Mouse (Mus musculus) kidney, embryonic 14.5 days (tissue): ENCODE data around the gene Sept9. TPM values are rescaled to one million over a fixed set of nuclear protein-coding genes. Genes with fewer than 3 reads are reported as not detected.
A peak's percentile ranks its signal among the peaks of the same experiment; 100 is the strongest.

ENCODE experiments used
- ATAC-seq: fragments of 200-750 bp; cut with Nextera tagmentation; 2 replicates; pipeline ENCODE4 v1.8.0; 2017; ENCODE audit warnings: moderate number of reproducible peaks, mild to moderate bottlenecking, moderate TSS enrichment, moderate library complexity; ENCODE audit not compliant: low FRiP score, low TSS enrichment
- H3K27ac ChIP-seq: fragments of 300-500 bp; sonication (generic); 2 replicates; pipeline ENCODE4 v1.5.1; 2014; ENCODE audit warnings: low read depth, mild to moderate bottlenecking, low read length, moderate library complexity, mixed read lengths
- H3K27me3 ChIP-seq: fragments of 300-500 bp; sonication (generic); 2 replicates; pipeline ENCODE4 v1.6.1; 2014; ENCODE audit warnings: mild to moderate bottlenecking, low read length; ENCODE audit not compliant: control insufficient read depth, insufficient read depth
- H3K36me3 ChIP-seq: fragments of 300-500 bp; sonication (generic); 2 replicates; pipeline ENCODE4 v1.6.1; 2014; ENCODE audit warnings: low read length, mixed read lengths; ENCODE audit not compliant: control insufficient read depth, insufficient read depth
- H3K4me1 ChIP-seq: fragments of 300-500 bp; sonication (generic); 2 replicates; pipeline ENCODE4 v1.6.1; 2014; ENCODE audit warnings: low read length, mixed read lengths; ENCODE audit not compliant: control insufficient read depth, insufficient read depth
- H3K4me2 ChIP-seq: fragments of 300-500 bp; sonication (generic); replicated peaks from 2 replicates; pipeline ENCODE4 v1.6.1; 2014; ENCODE audit warnings: low read depth, mild to moderate bottlenecking, low read length
- H3K4me3 ChIP-seq: fragments of 300-500 bp; sonication (generic); 2 replicates; pipeline ENCODE4 v1.5.1; 2014; ENCODE audit warnings: mild to moderate bottlenecking, low read length
- H3K9ac ChIP-seq: fragments of 300-500 bp; sonication (generic); 2 replicates; pipeline ENCODE4 v1.6.1; 2014; ENCODE audit warnings: low read depth, mild to moderate bottlenecking, low read length, moderate library complexity
- H3K9me3 ChIP-seq: fragments of 300-500 bp; sonication (generic); 2 replicates; pipeline ENCODE4 v1.6.1; 2016; ENCODE audit warnings: low read length; ENCODE audit not compliant: control insufficient read depth
- WGBS: fragments of 180-500 bp; shearing (Covaris S2); extraction: QIAGEN DNeasy Blood & Tissue Kit; methylation state at CpG from one replicate; pipeline ENCODE4 v1.1.7; 2014; 5-methylcytosine and 5-hydroxymethylcytosine counted together
- polyA plus RNA-seq: library from polyadenylated mRNA; unstranded; fragments of >200 nt; fragmentation: Nextera tagmentation; extraction: Ambion mirVana; gene quantifications from 2 replicates; pipeline ENCODE4 v1.2.1, GENCODE M21; 2014

The Sept9 gene
- polyA plus RNA-seq, 1 experiment from 2014 or later: 104 TPM

GRCm38 (mm10) chr11:117276946-117277345, 77.5 kb downstream of the Sept9 start:
- Histone ChIP-seq H3K4me2 (no peak overlapping the region), H3K4me3 (no peak overlapping the region), H3K36me3 (no peaks in the 10 kb centered on the region; the same call in 1 of the 2 replicates), H3K4me1 (peaks cover 77% of the 10 kb centered on the region), H3K9me3 (no peaks in the 10 kb centered on the region), H3K27me3 (no peaks in the 10 kb centered on the region), H3K27ac (no peak overlapping the region), H3K9ac (no peak overlapping the region)
- no peak for ATAC-seq
- 65% methylated on average over 8 of the region's 8 CpGs for WGBS

- Histone ChIP-seq H3K4me1 (peaks cover 83% of the 10 kb centered on the region), H3K9me3 (no peaks in the 10 kb centered on the region), H3K9ac (peak overlapping the region; percentile 34), H3K27ac (peak overlapping the region; percentile 42; the same call in 1 of the 2 replicates), H3K4me2 (0 out of 2 replicates have a peak overlapping the region, but pooled peaks have one; percentile 3), H3K36me3 (no peaks in the 10 kb centered on the region), H3K4me3 (no peak overlapping the region), H3K27me3 (no peaks in the 10 kb centered on the region)
- WGBS: 11% methylated on average over 1 of the region's 1 CpGs
- no peak for ATAC-seq
Measured at GRCm38 (mm10) chr11:117278113-117278512, 78.7 kb downstream of the Sept9 start.

DNA sequence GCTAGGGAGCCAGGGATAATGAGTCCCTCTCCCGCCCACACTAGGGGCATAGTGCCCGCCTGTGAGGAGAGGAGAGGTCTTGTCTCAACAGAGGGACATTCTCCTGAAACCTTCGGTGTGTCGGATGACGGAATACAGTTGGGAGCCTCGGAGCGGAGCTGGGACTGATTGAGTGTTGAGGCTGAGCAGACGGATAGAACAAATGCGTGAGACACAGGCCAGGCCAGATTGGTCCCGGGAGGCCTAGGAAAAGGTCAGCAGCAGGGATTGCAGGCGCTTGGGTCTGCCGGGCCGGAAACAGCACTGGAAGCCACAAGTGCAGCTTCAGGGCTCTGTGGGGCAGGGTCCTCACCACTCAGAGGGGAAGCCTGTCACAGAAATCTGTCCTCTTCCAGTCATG, 79.1 kb downstream of the Sept9 start:
- 34% methylated on average over 13 of the region's 13 CpGs for WGBS
- no peaks in the 10 kb centered on the region for H3K9me3 ChIP-seq
- H3K27me3 ChIP-seq: no peaks in the 10 kb centered on the region
- H3K4me2 ChIP-seq: 0 out of 2 replicates have a peak overlapping the region, but pooled peaks have one; percentile 3
- H3K27ac ChIP-seq: peak overlapping the region; percentile 42; the same call in 1 of the 2 replicates
- H3K9ac ChIP-seq: peak overlapping the region; percentile 34; the same call in 1 of the 2 replicates
- no peak for ATAC-seq
- peaks cover 85% of the 10 kb centered on the region for H3K4me1 ChIP-seq
- no peaks in the 10 kb centered on the region for H3K36me3 ChIP-seq
- H3K4me3 ChIP-seq: no peak overlapping the region

DNA sequence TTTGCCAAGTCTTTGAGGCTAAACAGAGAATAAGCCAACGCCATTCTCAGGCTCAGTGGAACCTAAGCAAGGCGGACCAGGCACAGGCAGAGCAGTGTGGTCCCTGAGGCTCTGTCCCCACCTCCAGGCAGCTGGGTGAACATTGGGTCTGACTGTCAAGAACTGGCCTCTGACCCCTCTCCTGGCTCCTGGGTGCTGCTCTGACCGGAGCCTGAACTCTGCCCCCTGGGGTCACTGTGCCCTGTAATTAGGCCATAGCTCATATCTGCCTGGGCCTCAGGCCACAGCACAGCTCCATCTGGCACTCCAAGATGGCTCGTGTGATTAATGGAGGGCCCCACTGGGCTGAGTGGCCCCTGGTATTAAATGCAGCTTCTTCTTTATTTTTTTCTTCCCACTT, 80.5 kb downstream of the Sept9 start:
- H3K36me3 ChIP-seq: no peaks in the 10 kb centered on the region; the same call in 1 of the 2 replicates
- no peak for ATAC-seq
- H3K27me3 ChIP-seq: no peaks in the 10 kb centered on the region
- H3K4me1 ChIP-seq: peaks cover 88% of the 10 kb centered on the region
- no peak overlapping the region for H3K4me2 ChIP-seq
- no peak overlapping the region; the same call in 1 of the 2 replicates for H3K27ac ChIP-seq
- no peaks in the 10 kb centered on the region for H3K9me3 ChIP-seq
- no peak overlapping the region for H3K4me3 ChIP-seq
- WGBS: 45% methylated on average over 4 of the region's 4 CpGs
- H3K9ac ChIP-seq: 0 out of 2 replicates have a peak overlapping the region, but pooled peaks have one; percentile 7

DNA sequence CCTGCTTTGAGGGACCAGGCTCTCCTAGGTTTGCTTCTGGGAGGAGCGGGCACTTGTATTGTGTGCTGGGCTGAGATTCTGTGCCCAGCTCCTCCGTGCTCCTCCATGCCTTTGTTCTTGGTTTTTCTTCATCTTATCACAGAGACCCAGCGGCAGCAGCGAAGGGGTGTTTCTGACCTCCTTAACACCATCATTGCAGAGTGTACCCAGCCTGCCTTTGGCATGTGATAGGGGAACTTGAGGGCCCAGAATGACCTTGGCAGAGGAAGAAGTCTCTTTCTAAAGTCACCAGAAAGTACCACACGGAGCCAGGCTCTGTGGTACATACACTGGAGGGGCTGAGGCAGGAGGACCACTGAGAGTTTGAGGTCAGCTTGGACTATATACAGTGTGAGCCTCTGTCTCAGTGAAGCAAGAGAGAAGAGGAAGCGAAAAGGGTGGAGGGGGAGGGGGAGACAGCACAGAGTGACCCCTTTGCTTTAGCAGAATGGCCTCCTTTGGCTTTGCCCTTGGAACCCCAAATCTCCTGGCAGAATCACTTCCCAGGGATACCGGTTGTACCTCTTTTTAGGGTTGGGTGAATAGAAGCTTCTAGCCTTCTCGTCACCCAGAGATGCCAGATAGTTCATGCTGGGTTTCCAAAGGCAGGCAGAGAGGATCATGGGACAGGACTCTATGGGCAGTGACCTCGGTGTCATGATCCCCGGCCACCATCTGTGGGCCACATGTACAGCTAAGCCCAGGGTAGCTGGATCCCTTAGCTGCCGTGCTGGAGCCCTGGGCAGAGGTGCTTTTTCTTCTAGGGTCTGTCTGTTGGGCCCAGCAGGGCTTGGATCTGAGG, 83.8 kb downstream of the Sept9 start:
- H3K9ac ChIP-seq: 0 out of 2 replicates have a peak overlapping the region, but pooled peaks have one; percentile 18
- H3K4me3 ChIP-seq: no peak overlapping the region
- H3K36me3 ChIP-seq: no peaks in the 10 kb centered on the region; the same call in 1 of the 2 replicates
- no peaks in the 10 kb centered on the region for H3K27me3 ChIP-seq
- peaks cover 68% of the 10 kb centered on the region for H3K4me1 ChIP-seq
- H3K27ac ChIP-seq: 0 out of 2 replicates have a peak overlapping the region, but pooled peaks have one; percentile 37
- H3K9me3 ChIP-seq: no peaks in the 10 kb centered on the region
- H3K4me2 ChIP-seq: no peak overlapping the region
- ATAC-seq: no peak
- WGBS: 69% methylated on average over 11 of the region's 11 CpGs

DNA sequence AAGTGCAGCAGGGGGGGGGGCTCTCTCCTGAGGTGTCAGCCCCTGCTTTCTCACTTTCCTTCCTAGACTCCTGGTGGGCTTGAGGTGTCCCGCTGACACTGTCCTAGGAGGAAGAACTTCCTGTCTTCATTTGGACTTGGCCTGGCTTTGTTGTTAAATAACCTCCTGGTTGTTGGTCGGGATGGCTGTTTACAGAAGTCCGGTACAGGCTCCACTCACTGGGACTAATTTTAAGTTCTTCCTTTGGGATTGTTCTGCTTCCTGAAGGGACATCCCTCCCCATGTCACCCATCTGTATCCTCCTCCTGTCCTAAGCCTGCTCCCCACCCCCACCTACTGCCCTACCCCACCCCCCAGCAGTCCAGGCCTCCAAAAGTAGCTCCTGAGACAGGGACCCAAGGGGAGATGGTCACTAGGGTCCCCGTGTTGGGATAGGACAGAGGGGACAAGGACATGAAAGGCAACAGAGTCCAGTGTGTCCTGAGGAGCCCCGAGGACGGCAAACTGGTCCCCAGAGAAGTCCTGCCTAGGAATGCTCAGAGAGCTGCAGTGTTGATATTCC, 84.5 kb downstream of the Sept9 start:
- no peak overlapping the region for H3K4me2 ChIP-seq
- H3K4me3 ChIP-seq: no peak overlapping the region
- WGBS: 50% methylated on average over 6 of the region's 6 CpGs
- no peaks in the 10 kb centered on the region for H3K27me3 ChIP-seq
- peak overlapping the region; percentile 70; the same call in 1 of the 2 replicates for H3K27ac ChIP-seq
- no peak for ATAC-seq
- H3K9me3 ChIP-seq: no peaks in the 10 kb centered on the region
- peaks cover 65% of the 10 kb centered on the region for H3K4me1 ChIP-seq
- no peaks in the 10 kb centered on the region; the same call in 1 of the 2 replicates for H3K36me3 ChIP-seq
- H3K9ac ChIP-seq: 0 out of 2 replicates have a peak overlapping the region, but pooled peaks have one; percentile 18

DNA sequence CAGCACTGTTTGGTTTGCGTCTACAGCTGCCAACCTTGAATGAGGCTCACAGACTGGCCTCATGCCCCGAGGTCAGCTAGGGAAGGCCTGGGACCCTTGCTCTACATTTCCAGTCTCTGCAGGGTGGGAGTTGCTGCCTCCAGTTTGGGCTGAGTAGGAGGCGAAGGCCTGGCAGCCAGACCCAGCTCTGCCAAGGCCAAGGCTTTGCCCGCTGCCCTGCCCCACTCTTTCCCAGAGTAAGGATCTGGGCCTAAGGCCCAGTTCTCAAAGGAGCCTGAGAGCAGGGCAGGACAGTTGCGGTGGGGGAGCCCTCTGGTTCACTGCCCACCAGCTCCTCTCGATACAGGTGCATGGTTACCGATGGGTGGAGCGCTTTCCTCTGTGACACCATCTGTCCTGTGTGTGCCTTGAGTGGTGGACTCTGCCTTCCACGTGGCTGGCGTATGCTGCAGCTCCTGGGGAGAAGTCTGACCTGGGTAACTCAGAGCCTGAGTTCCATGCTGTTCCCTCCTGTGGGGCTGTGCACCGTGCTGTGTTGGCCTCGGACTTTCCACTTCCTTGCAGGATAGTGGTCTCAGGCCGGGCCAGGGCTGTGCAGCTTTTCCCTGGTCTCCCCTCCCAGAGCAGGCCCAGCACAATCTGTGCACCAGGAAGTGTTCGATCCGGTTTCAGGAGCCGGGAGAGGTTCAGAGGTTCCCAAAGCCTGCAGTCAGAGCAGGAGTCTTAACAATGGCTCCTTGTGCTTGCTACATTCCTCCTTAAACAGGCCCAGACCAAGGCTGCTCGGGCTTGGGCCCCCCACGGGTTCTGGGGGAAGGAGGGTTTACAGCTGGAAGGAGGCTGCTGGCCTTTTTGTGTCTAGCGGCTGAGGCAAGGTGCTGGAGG, 85.5 kb downstream of the Sept9 start:
- Histone ChIP-seq H3K27me3 (no peaks in the 10 kb centered on the region), H3K9ac (no peak overlapping the region), H3K9me3 (no peaks in the 10 kb centered on the region), H3K36me3 (peaks cover under 1% of the 10 kb centered on the region; the same call in 1 of the 2 replicates), H3K4me3 (no peak overlapping the region), H3K4me2 (no peak overlapping the region), H3K4me1 (peaks cover 56% of the 10 kb centered on the region), H3K27ac (peak overlapping the region; percentile 70; the same call in 1 of the 2 replicates)
- 50% methylated on average over 19 of the region's 19 CpGs for WGBS
- peak; percentile 26; the same call in 1 of the 2 replicates for ATAC-seq

- Histone ChIP-seq H3K36me3 (peaks cover 6% of the 10 kb centered on the region), H3K4me1 (peaks cover 50% of the 10 kb centered on the region), H3K9me3 (no peaks in the 10 kb centered on the region), H3K27me3 (no peaks in the 10 kb centered on the region), H3K9ac (no peak overlapping the region), H3K27ac (peak overlapping the region; percentile 4; the same call in 1 of the 2 replicates), H3K4me3 (no peak overlapping the region), H3K4me2 (no peak overlapping the region)
- 67% methylated on average over 10 of the region's 10 CpGs for WGBS
- ATAC-seq: no peak
Measured at GRCm38 (mm10) chr11:117285606-117285931, 86.1 kb downstream of the Sept9 start.
